Mouse (Mus musculus) retina, embryonic 14.5 days (tissue): ENCODE measurements at regions not wholly inside any gene's neighbourhood (a gene's known extent, or its start where the extent isn't known, plus 50 kb on each side); places are given as distances from the start of the nearest gene placed in this dataset.

Experiments
- DNase-seq: peaks from one replicate; pipeline ENCODE4 v3.0.0-alpha.2; 2015; ENCODE audit warnings: low spot score

GRCm38 (mm10) chr6:13523463-13524202 is 84.3 kb downstream of the Tmem168 start:
- DNase-seq, result no peak

GRCm38 (mm10) chr6:13514126-13514525 is 93.8 kb downstream of the Tmem168 start:
- no peak for DNase-seq

GRCm38 (mm10) chr6:13476493-13477129 is 131.3 kb downstream of the Tmem168 start:
- no peak for DNase-seq

- no peak for DNase-seq
Observed at GRCm38 (mm10) chr6:13449160-13449787, 158.6 kb downstream of the Tmem168 start.

- peak; percentile 52 for DNase-seq
Observed at GRCm38 (mm10) chr6:13413768-13414167, 189.0 kb upstream of the Vwde start.

- no peak for DNase-seq
Observed at GRCm38 (mm10) chr6:13413092-13413491, 188.3 kb upstream of the Vwde start.

- no peak for DNase-seq
Observed at GRCm38 (mm10) chr6:13384469-13384868, 159.7 kb upstream of the Vwde start.

- DNase-seq, result no peak
Observed at GRCm38 (mm10) chr6:13383211-13383610, 158.4 kb upstream of the Vwde start.

GRCm38 (mm10) chr6:13380819-13381218 is 156.1 kb upstream of the Vwde start:
- DNase-seq, result no peak

GRCm38 (mm10) chr6:13379727-13380126 is 155.0 kb upstream of the Vwde start:
- no peak for DNase-seq

GRCm38 (mm10) chr6:13373896-13374295 is 149.1 kb upstream of the Vwde start:
- no peak for DNase-seq

GRCm38 (mm10) chr6:13369709-13370296 is 145.0 kb upstream of the Vwde start:
- peak; percentile 29 for DNase-seq
